Mouse (Mus musculus): ENCODE measurements around the gene Pla2g6.

GRCm38 (mm10) chr15:79344627-79345026 is 16.4 kb upstream of the Pla2g6 start:
- TF ChIP-seq CTCF (IDR thresholded peaks at IDR 0.05; ENCODE audit: low read depth) (no peak), EP300 (IDR thresholded peaks at IDR 0.05; ENCODE audit: low read depth) (no peak)
